Mouse (Mus musculus) olfactory bulb, adult 2 months (tissue): ENCODE measurements around the gene Orc4.

ENCODE experiments used
- CTCF ChIP-seq: fragments of 200-500 bp; IDR thresholded peaks from 2 replicates; pipeline ENCODE4 v1.5.1; 2012; ENCODE audit warnings: low read depth, mild to moderate bottlenecking, low read length, moderate library complexity; ENCODE audit not compliant: insufficient read depth
- POLR2A ChIP-seq: fragments of 200-500 bp; IDR thresholded peaks from 2 replicates; pipeline ENCODE4 v1.6.1; 2012; ENCODE audit warnings: mild to moderate bottlenecking, low read depth, low read length, moderate library complexity; ENCODE audit not compliant: insufficient read depth

- no peak for TF ChIP-seq CTCF
- TF ChIP-seq POLR2A, result no peak
These were observed 321 bp upstream of the Orc4 start for GRCm38 (mm10) chr2:48950316-48950880.
